Mouse (Mus musculus): Measurements from ENCODE around the gene Traf1. TPM values are rescaled to one million over a fixed set of nuclear protein-coding genes. Genes with fewer than 3 reads are reported as not detected.

The Traf1 gene
- total and polyA plus RNA-seq, 3 experiments = 0.27 TPM; not detected in 2

- Histone ChIP-seq H3K27me3 (ENCODE audit: insufficient read depth, low read length) (peaks cover 2% of the 10 kb centered on the region; the same call in 1 of the 2 replicates), H3K36me3 (replicated peaks) (no peaks in the 10 kb centered on the region), H3K4me1 (ENCODE audit: insufficient read depth, low read depth, low read length) (no peaks in the 10 kb centered on the region), H3K4me3 (ENCODE audit: low read depth, low read length) (no peak overlapping the region), H3K9me3 (replicated peaks) (no peaks in the 10 kb centered on the region)
- DNase-seq (ENCODE audit: low spot score) (no peak), ATAC-seq (ENCODE audit: extremely low read depth, insufficient number of reproducible peaks, low FRiP score, poor library complexity, severe bottlenecking) (no peak)
- TF ChIP-seq TAL1 (conservative IDR thresholded peaks at IDR 0.05; ENCODE audit: low read depth, low read length) (no peak), POLR2AphosphoS5 (IDR thresholded peaks at IDR 0.05; ENCODE audit: insufficient replicate concordance, low read depth, low read length) (no peak), GATA2 (IDR thresholded peaks at IDR 0.05; ENCODE audit: borderline replicate concordance, low read depth, low read length) (no peak), GATA1 (IDR thresholded peaks at IDR 0.05; ENCODE audit: borderline replicate concordance, low read length) (no peak), CTCF (IDR thresholded peaks at IDR 0.05; ENCODE audit: low read depth, low read length) (no peak)
These were observed 38.8 kb downstream of the Traf1 start for GRCm38 (mm10) chr2:34922729-34923128.

- ATAC-seq (ENCODE audit: extremely low read depth, insufficient number of reproducible peaks, low FRiP score, poor library complexity, severe bottlenecking) = no peak
- TF ChIP-seq CTCF (IDR thresholded peaks at IDR 0.05; ENCODE audit: low read depth, low read length) (no peak), GATA2 (IDR thresholded peaks at IDR 0.05; ENCODE audit: borderline replicate concordance, low read depth, low read length) (no peak), GATA1 (IDR thresholded peaks at IDR 0.05; ENCODE audit: borderline replicate concordance, low read length) (no peak), POLR2AphosphoS5 (IDR thresholded peaks at IDR 0.05; ENCODE audit: insufficient replicate concordance, low read depth, low read length) (no peak), TAL1 (conservative IDR thresholded peaks at IDR 0.05; ENCODE audit: low read depth, low read length) (no peak)
- Histone ChIP-seq H3K9me3 (replicated peaks) (no peaks in the 10 kb centered on the region), H3K4me1 (ENCODE audit: insufficient read depth, low read depth, low read length) (no peaks in the 10 kb centered on the region), H3K36me3 (replicated peaks) (no peaks in the 10 kb centered on the region), H3K27me3 (ENCODE audit: insufficient read depth, low read length) (peaks cover 9% of the 10 kb centered on the region), H3K4me3 (ENCODE audit: low read depth, low read length) (no peak overlapping the region)
- no peak for DNase-seq (ENCODE audit: low spot score)
These were observed 41.4 kb downstream of the Traf1 start for GRCm38 (mm10) chr2:34920144-34920543.

- Histone ChIP-seq H3K4me1 (ENCODE audit: insufficient read depth, low read depth, low read length) (no peaks in the 10 kb centered on the region), H3K4me3 (ENCODE audit: low read depth, low read length) (no peak overlapping the region), H3K36me3 (replicated peaks) (no peaks in the 10 kb centered on the region), H3K27me3 (ENCODE audit: insufficient read depth, low read length) (peaks cover 50% of the 10 kb centered on the region), H3K9me3 (replicated peaks) (no peaks in the 10 kb centered on the region)
- ATAC-seq (ENCODE audit: extremely low read depth, insufficient number of reproducible peaks, low FRiP score, poor library complexity, severe bottlenecking) = no peak
- no peak for TF ChIP-seq TAL1 (conservative IDR thresholded peaks at IDR 0.05; ENCODE audit: low read depth, low read length)
- TF ChIP-seq GATA1 (IDR thresholded peaks at IDR 0.05; ENCODE audit: borderline replicate concordance, low read length) = no peak
- TF ChIP-seq CTCF (IDR thresholded peaks at IDR 0.05; ENCODE audit: low read depth, low read length) = no peak
- no peak for TF ChIP-seq GATA2 (IDR thresholded peaks at IDR 0.05; ENCODE audit: borderline replicate concordance, low read depth, low read length)
- TF ChIP-seq POLR2AphosphoS5 (IDR thresholded peaks at IDR 0.05; ENCODE audit: insufficient replicate concordance, low read depth, low read length) = no peak
- DNase-seq (ENCODE audit: low spot score) = no peak
These were observed 46.5 kb downstream of the Traf1 start for GRCm38 (mm10) chr2:34915103-34915502.

GRCm38 (mm10) chr2:34914823-34915082 lies 46.8 kb downstream of the Traf1 start:
- H3K4me1 ChIP-seq (ENCODE audit: insufficient read depth, low read depth, low read length) = no peaks in the 10 kb centered on the region
- no peaks in the 10 kb centered on the region for H3K36me3 ChIP-seq (replicated peaks)
- peaks cover 50% of the 10 kb centered on the region for H3K27me3 ChIP-seq (ENCODE audit: insufficient read depth, low read length)
- TF ChIP-seq GATA2 (IDR thresholded peaks at IDR 0.05; ENCODE audit: borderline replicate concordance, low read depth, low read length) = no peak
- no peak for TF ChIP-seq CTCF (IDR thresholded peaks at IDR 0.05; ENCODE audit: low read depth, low read length)
- no peak for TF ChIP-seq TAL1 (conservative IDR thresholded peaks at IDR 0.05; ENCODE audit: low read depth, low read length)
- TF ChIP-seq POLR2AphosphoS5 (IDR thresholded peaks at IDR 0.05; ENCODE audit: insufficient replicate concordance, low read depth, low read length) = no peak
- no peak for TF ChIP-seq GATA1 (IDR thresholded peaks at IDR 0.05; ENCODE audit: borderline replicate concordance, low read length)
- ATAC-seq (ENCODE audit: extremely low read depth, insufficient number of reproducible peaks, low FRiP score, poor library complexity, severe bottlenecking) = no peak
- no peak for DNase-seq (ENCODE audit: low spot score)
- no peaks in the 10 kb centered on the region for H3K9me3 ChIP-seq (replicated peaks)
- no peak overlapping the region for H3K4me3 ChIP-seq (ENCODE audit: low read depth, low read length)

- Histone ChIP-seq H3K27me3 (ENCODE audit: insufficient read depth, low read length) (peaks cover 50% of the 10 kb centered on the region), H3K4me3 (ENCODE audit: low read depth, low read length) (no peak overlapping the region), H3K36me3 (replicated peaks) (no peaks in the 10 kb centered on the region), H3K4me1 (ENCODE audit: insufficient read depth, low read depth, low read length) (no peaks in the 10 kb centered on the region), H3K9me3 (replicated peaks) (no peaks in the 10 kb centered on the region)
- ATAC-seq (ENCODE audit: extremely low read depth, insufficient number of reproducible peaks, low FRiP score, poor library complexity, severe bottlenecking) (no peak), DNase-seq (ENCODE audit: low spot score) (no peak)
- TF ChIP-seq POLR2AphosphoS5 (IDR thresholded peaks at IDR 0.05; ENCODE audit: insufficient replicate concordance, low read depth, low read length) = no peak
- TF ChIP-seq TAL1 (conservative IDR thresholded peaks at IDR 0.05; ENCODE audit: low read depth, low read length) = no peak
- no peak for TF ChIP-seq GATA1 (IDR thresholded peaks at IDR 0.05; ENCODE audit: borderline replicate concordance, low read length)
- TF ChIP-seq CTCF (IDR thresholded peaks at IDR 0.05; ENCODE audit: low read depth, low read length) = no peak
- TF ChIP-seq GATA2 (IDR thresholded peaks at IDR 0.05; ENCODE audit: borderline replicate concordance, low read depth, low read length) = no peak
These were observed 47.3 kb downstream of the Traf1 start for GRCm38 (mm10) chr2:34914069-34914822.

GRCm38 (mm10) chr2:34913218-34914068 lies 48.1 kb downstream of the Traf1 start, which contains the start of gene Phf19:
Gene Phf19, minus strand, starts transcription at chr2:34914026.
- no peak for DNase-seq (ENCODE audit: low spot score)
- peaks cover 50% of the 10 kb centered on the region for H3K27me3 ChIP-seq (ENCODE audit: insufficient read depth, low read length)
- TF ChIP-seq GATA1 (IDR thresholded peaks at IDR 0.05; ENCODE audit: borderline replicate concordance, low read length) (no peak), GATA2 (IDR thresholded peaks at IDR 0.05; ENCODE audit: borderline replicate concordance, low read depth, low read length) (no peak), TAL1 (conservative IDR thresholded peaks at IDR 0.05; ENCODE audit: low read depth, low read length) (no peak), CTCF (IDR thresholded peaks at IDR 0.05; ENCODE audit: low read depth, low read length) (no peak), POLR2AphosphoS5 (IDR thresholded peaks at IDR 0.05; ENCODE audit: insufficient replicate concordance, low read depth, low read length) (no peak)

More at GRCm38 (mm10) chr2:34913218-34914068, 48.1 kb downstream of the Traf1 start, which contains the start of gene Phf19:
- Histone ChIP-seq H3K4me3 (ENCODE audit: low read depth, low read length) (no peak within 1 kb of the TSS), H3K36me3 (replicated peaks) (no peaks in the 10 kb centered on the region), H3K9me3 (replicated peaks) (no peaks in the 10 kb centered on the region), H3K4me1 (ENCODE audit: insufficient read depth, low read depth, low read length) (no peaks in the 10 kb centered on the region)
- ATAC-seq (ENCODE audit: extremely low read depth, insufficient number of reproducible peaks, low FRiP score, poor library complexity, severe bottlenecking) = no peak

Data from G1E (cell line).